Mouse (Mus musculus) mature B cell (primary cell): ENCODE measurements around the gene Gm12794.
"Not testable (repeated sequence)": the region's sequence is repeated elsewhere in the genome, so short reads cannot be mapped to it uniquely, and the experiment has no call there.

ENCODE experiments used
- in situ Hi-C: fragments of 300-500 bp; cut with MboI; formaldehyde crosslinking; loops from 2 replicates; pipeline ENCODE4 v1.14.3; 2019

Gm12794 gene

DNA sequence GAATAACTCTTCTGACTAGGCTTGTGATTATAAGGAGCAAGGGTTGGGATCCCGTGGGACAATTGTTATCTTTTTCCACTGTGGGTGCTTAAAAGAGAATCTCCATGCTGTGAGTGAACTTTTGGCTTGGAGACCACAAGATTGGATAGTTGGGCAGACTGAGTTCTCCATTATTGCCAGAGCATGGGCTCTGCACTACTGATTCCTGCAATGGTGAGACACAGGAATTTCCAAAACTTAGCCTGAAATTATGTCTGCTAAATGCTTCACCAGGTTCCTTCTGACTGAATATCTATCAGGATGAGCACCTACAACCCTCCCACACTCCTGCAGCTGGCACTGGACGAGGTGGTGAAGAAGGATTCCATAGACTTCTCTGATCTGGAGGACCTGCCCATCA is at the start of gene Gm12794:
TSS of gene Gm12794 (plus strand) at position 301 of the 400 bp plus-strand sequence.
- in situ Hi-C loops, result not testable (repeated sequence)

GRCm38 (mm10) chr4:101893656-101894420 is 46.4 kb upstream of the Gm12794 start, which contains the start of gene C130073F10Rik:
TSS of gene C130073F10Rik (minus strand) at chr4:101893789.
- in situ Hi-C loops, result no loop called here

DNA sequence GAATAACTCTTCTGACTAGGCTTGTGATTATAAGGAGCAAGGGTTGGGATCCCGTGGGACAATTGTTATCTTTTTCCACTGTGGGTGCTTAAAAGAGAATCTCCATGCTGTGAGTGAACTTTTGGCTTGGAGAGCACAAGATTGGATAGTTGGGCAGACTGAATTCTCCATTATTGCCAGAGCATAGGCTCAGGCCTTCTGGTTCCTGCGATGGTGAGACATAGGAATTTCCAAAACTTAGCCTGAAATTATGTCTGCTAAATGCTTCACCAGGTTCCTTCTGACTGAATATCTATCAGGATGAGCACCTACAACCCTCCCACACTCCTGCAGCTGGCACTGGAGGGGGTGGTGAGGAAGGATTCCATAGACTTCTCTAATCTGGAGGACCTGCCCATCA is 31.4 kb upstream of the Gm12794 start, which contains the start of gene Gm12800:
TSS of gene Gm12800 (plus strand) at position 301 of the 400 bp plus-strand sequence.
- in situ Hi-C loops, result not testable (repeated sequence)

- in situ Hi-C loops, result not testable (repeated sequence)
Measured at GRCm38 (mm10) chr4:101980949-101981348, 40.7 kb downstream of the Gm12794 start, which contains the start of gene Gm12790. TSS of gene Gm12790 (minus strand) at chr4:101981049.

DNA sequence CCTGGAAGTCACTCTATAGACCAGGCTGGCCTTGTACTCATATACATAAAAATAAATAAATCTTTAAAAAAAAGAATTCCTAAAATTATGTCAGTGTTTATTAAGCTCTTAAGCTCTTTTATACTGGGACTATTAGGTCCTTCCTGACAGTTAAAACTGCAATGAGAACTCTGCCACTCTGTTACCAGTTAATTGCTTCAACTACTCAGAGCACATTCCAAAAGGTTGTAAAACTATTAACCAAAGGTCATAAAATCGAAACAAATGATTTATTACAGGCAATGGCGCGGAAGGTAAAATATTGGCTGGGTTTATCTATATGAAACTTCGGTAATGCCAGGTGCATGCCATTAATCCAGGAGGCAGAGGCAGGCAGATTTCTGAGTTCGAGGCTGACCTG is 45.5 kb downstream of the Gm12794 start:
- in situ Hi-C loops, result no loop called here

DNA sequence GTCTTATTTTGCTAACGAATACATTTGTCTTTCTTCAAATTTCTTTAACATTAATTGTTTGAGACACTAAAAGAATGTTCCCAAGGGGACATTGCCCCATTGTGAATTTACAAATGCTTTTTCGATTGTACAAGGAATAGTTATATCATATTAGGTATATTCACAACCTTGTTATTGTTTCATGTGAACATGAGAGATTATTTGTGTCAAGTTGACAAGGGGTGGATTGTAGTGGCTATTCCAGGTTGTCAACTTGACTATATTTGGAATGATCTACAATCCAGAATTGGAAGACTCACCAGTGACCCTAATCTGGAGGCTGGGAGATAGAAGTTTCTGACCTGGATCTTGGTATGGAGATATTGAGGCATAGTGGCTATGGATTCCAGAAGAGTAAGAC is 46.1 kb downstream of the Gm12794 start, which contains the start of gene Gm12789:
TSS of gene Gm12789 (plus strand) at position 301 of the 400 bp plus-strand sequence.
- in situ Hi-C loops, result not testable (repeated sequence)
